Mouse (Mus musculus) MEL (cell line): ENCODE data around the gene Zc3hav1.

Experiments used
- BHLHE40 ChIP-seq: IDR thresholded peaks from 2 replicates; pipeline ENCODE4 v1.6.1; 2012; ENCODE audit warnings: low read depth, mild to moderate bottlenecking, inconsistent platforms, low read length, improper control_type of control experiment, borderline replicate concordance
- CTCF ChIP-seq, 3 experiments: IDR thresholded peaks in 2 of 3; conservative IDR thresholded peaks in 1 of 3; 2 replicates each; pipeline ENCODE4 v1.5.1; 2011 to 2012; ENCODE audit warnings: low read length in 3 of 3, low read depth in 2 of 3, mild to moderate bottlenecking in 2 of 3, improper control_type of control experiment in 1 of 3, inconsistent platforms in 1 of 3, mixed read lengths in 1 of 3, moderate library complexity in 1 of 3; ENCODE audit not compliant: control insufficient read depth in 1 of 3, insufficient read depth in 1 of 3, poor library complexity in 1 of 3, severe bottlenecking in 1 of 3
- EP300 ChIP-seq, 2 experiments: IDR thresholded peaks; 2 replicates each; pipeline ENCODE4 v1.6.1; 2011; ENCODE audit warnings: improper control_type of control experiment in 2 of 2, low read length in 2 of 2, low read depth in 1 of 2, mild to moderate bottlenecking in 1 of 2
- JUND ChIP-seq: IDR thresholded peaks from 2 replicates; pipeline ENCODE4 v1.6.1; 2011; ENCODE audit warnings: low read depth, mild to moderate bottlenecking, improper control_type of control experiment, low read length
- KAT2A ChIP-seq: conservative IDR thresholded peaks from 2 replicates; pipeline ENCODE4 v1.6.1; 2012; ENCODE audit warnings: low read depth, low read length, improper control_type of control experiment, inconsistent platforms
- MAX ChIP-seq: IDR thresholded peaks from 2 replicates; pipeline ENCODE4 v1.6.1; 2011; ENCODE audit warnings: low read length, improper control_type of control experiment
- NRF1 ChIP-seq: IDR thresholded peaks from 2 replicates; pipeline ENCODE4 v1.6.1; 2014; ENCODE audit warnings: low read depth, mild to moderate bottlenecking, inconsistent platforms, low read length, improper control_type of control experiment, moderate library complexity; ENCODE audit not compliant: poor library complexity, insufficient read depth, severe bottlenecking
- POLR2A ChIP-seq, 2 experiments: IDR thresholded peaks; 2 replicates each; pipeline ENCODE4 v1.6.1; 2011 to 2012; ENCODE audit warnings: low read length in 2 of 2, mild to moderate bottlenecking in 2 of 2, control low read depth in 1 of 2, improper control_type of control experiment in 1 of 2, low read depth in 1 of 2, moderate library complexity in 1 of 2; ENCODE audit not compliant: control insufficient read depth in 1 of 2, insufficient read depth in 1 of 2, poor library complexity in 1 of 2
- POLR2AphosphoS5 ChIP-seq: IDR thresholded peaks from 2 replicates; pipeline ENCODE4 v1.6.1; 2012; ENCODE audit warnings: low read depth, borderline replicate concordance, mild to moderate bottlenecking, inconsistent platforms, low read length, moderate library complexity, mixed read lengths
- SIN3A ChIP-seq: IDR thresholded peaks from 2 replicates; pipeline ENCODE4 v1.6.1; 2012; ENCODE audit warnings: low read length, improper control_type of control experiment, inconsistent platforms
- TCF12 ChIP-seq: IDR thresholded peaks from 2 replicates; pipeline ENCODE4 v1.6.1; 2014; ENCODE audit warnings: low read depth, mild to moderate bottlenecking, inconsistent platforms, low read length, improper control_type of control experiment, moderate library complexity
- UBTF ChIP-seq: IDR thresholded peaks from 2 replicates; pipeline ENCODE4 v1.6.1; 2012; ENCODE audit warnings: low read depth, mild to moderate bottlenecking, inconsistent platforms, low read length, improper control_type of control experiment, moderate library complexity, borderline replicate concordance; ENCODE audit not compliant: insufficient read depth
- ZKSCAN1 ChIP-seq: IDR thresholded peaks from 2 replicates; pipeline ENCODE4 v1.6.1; 2012; ENCODE audit warnings: low read depth, mild to moderate bottlenecking, inconsistent platforms, low read length, improper control_type of control experiment, moderate library complexity

- TF ChIP-seq EP300 (IDR thresholded peaks at IDR 0.05; ENCODE audit: low read depth in 1 of 2, low read length in 2 of 2) (no peak), CTCF (IDR thresholded peaks at IDR 0.05 in 2 of 3, conservative IDR thresholded peaks at IDR 0.05 in 1 of 3; ENCODE audit: control insufficient read depth in 1 of 3, insufficient read depth in 1 of 3, low read depth in 2 of 3, low read length in 3 of 3, poor library complexity in 1 of 3, severe bottlenecking in 1 of 3) (peak; percentile 15 to 58 (median 39); a peak in 3 of 6 replicates), KAT2A (no peak), JUND (no peak), POLR2A (IDR thresholded peaks at IDR 0.05; ENCODE audit: control insufficient read depth in 1 of 2, insufficient read depth in 1 of 2, low read depth in 1 of 2, low read length in 2 of 2, poor library complexity in 1 of 2) (no peak), UBTF (no peak), NRF1 (no peak), MAX (no peak), TCF12 (no peak), SIN3A (no peak), BHLHE40 (no peak), POLR2AphosphoS5 (no peak), ZKSCAN1 (no peak)
These were observed 15.5 kb upstream of the Zc3hav1 start for GRCm38 (mm10) chr6:38369945-38370344.
